ENCODE assay signal across 12 mouse cellular contexts in genomic region chr4:45600520-45600919, GRCm38 (mm10).
DNase-seq lines count a peak whose midpoint lies in the region; ATAC-seq lines count a peak whose summit lies in the region.
"Had no signal": no experiment of that assay in that cellular context is flagged by ENCODE, and none has a peak within 500 bp of the region (broad histone marks: within the 10 kb centered on the region; RNA-seq: fewer than 3 reads in every experiment).

No protein-coding gene starts in this region.

- no peak overlapping the region for H3K4me2 ChIP-seq in hindbrain, embryonic 12.5 days (replicated peaks)
- no peak overlapping the region for H3K4me2 ChIP-seq in hindbrain, embryonic 11.5 days (replicated peaks; ENCODE audit: low read depth, low read length)
- H3K4me2 ChIP-seq in forebrain, embryonic 15.5 days (replicated peaks): no peak overlapping the region
- H3K4me2 ChIP-seq in midbrain, embryonic 13.5 days (replicated peaks): no peak overlapping the region
- H3K4me2 ChIP-seq: heart, embryonic 13.5 days; liver, embryonic 15.5 days had no signal

- no peaks in the 10 kb centered on the region for H3K36me3 ChIP-seq in hindbrain, embryonic 12.5 days
- no peaks in the 10 kb centered on the region for H3K36me3 ChIP-seq in hindbrain, embryonic 11.5 days (ENCODE audit: control insufficient read depth, insufficient read depth, low read length)
- H3K36me3 ChIP-seq in forebrain, embryonic 15.5 days: no peaks in the 10 kb centered on the region
- no peaks in the 10 kb centered on the region for H3K36me3 ChIP-seq in midbrain, embryonic 13.5 days
- H3K36me3 ChIP-seq: heart, embryonic 13.5 days; liver, embryonic 15.5 days had no signal

- H3K4me1 ChIP-seq in hindbrain, embryonic 12.5 days: peaks cover 3% of the 10 kb centered on the region; the same call in 1 of the 2 replicates
- H3K4me1 ChIP-seq in hindbrain, embryonic 11.5 days (replicated peaks; ENCODE audit: control insufficient read depth, insufficient read depth, low read length): no peaks in the 10 kb centered on the region
- H3K4me1 ChIP-seq in forebrain, embryonic 15.5 days: no peaks in the 10 kb centered on the region; the same call in 1 of the 2 replicates
- peaks cover 15% of the 10 kb centered on the region for H3K4me1 ChIP-seq in midbrain, embryonic 13.5 days (replicated peaks)
- H3K4me1 ChIP-seq: heart, embryonic 13.5 days; liver, embryonic 15.5 days had no signal

- DNase-seq in hindbrain, embryonic 11.5 days (ENCODE audit: low spot score): no peak
- DNase-seq in lung, adult 18-20 months: no peak
- no peak for DNase-seq in adrenal gland, postnatal 36 days
- DNase-seq in cerebellum, postnatal 10 days: no peak
- DNase-seq: cerebellum, adult 9-11 months; gastrocnemius, postnatal 14 days; thymus, adult 18-20 months had no signal

- ATAC-seq in hindbrain, embryonic 12.5 days (ENCODE audit: low FRiP score): peak; percentile 48; the same call in 1 of the 2 replicates
- ATAC-seq in hindbrain, embryonic 11.5 days (ENCODE audit: low FRiP score): no peak
- no peak for ATAC-seq in forebrain, embryonic 15.5 days (replicated peaks)
- ATAC-seq in midbrain, embryonic 13.5 days: 0 out of 2 replicates have a peak, but pooled peaks have one; percentile 27

- H3K9me3 ChIP-seq in hindbrain, embryonic 12.5 days (replicated peaks): no peaks in the 10 kb centered on the region
- H3K9me3 ChIP-seq in hindbrain, embryonic 11.5 days (ENCODE audit: control insufficient read depth, low read length): no peaks in the 10 kb centered on the region
- H3K9me3 ChIP-seq in forebrain, embryonic 15.5 days: no peaks in the 10 kb centered on the region
- H3K9me3 ChIP-seq in midbrain, embryonic 13.5 days: no peaks in the 10 kb centered on the region
- H3K9me3 ChIP-seq: liver, embryonic 15.5 days had no signal

- H3K27me3 ChIP-seq in hindbrain, embryonic 12.5 days: 0 out of 2 replicates have a peak, but pooled peaks cover 3% of the 10 kb centered on the region
- no peaks in the 10 kb centered on the region for H3K27me3 ChIP-seq in hindbrain, embryonic 11.5 days (ENCODE audit: control insufficient read depth, insufficient read depth, low read length)
- no peaks in the 10 kb centered on the region for H3K27me3 ChIP-seq in forebrain, embryonic 15.5 days
- H3K27me3 ChIP-seq in midbrain, embryonic 13.5 days: peaks cover 12% of the 10 kb centered on the region

- no peak overlapping the region for H3K4me3 ChIP-seq in hindbrain, embryonic 12.5 days
- no peak overlapping the region for H3K4me3 ChIP-seq in hindbrain, embryonic 11.5 days (ENCODE audit: low read depth, low read length)
- no peak overlapping the region for H3K4me3 ChIP-seq in forebrain, embryonic 15.5 days
- no peak overlapping the region for H3K4me3 ChIP-seq in midbrain, embryonic 13.5 days (replicated peaks)
- H3K4me3 ChIP-seq: heart, embryonic 13.5 days; liver, embryonic 15.5 days had no signal

- 38% methylated on average over 9 of the region's 9 CpGs for WGBS in hindbrain, embryonic 12.5 days
- 39% methylated on average over 9 of the region's 9 CpGs for WGBS in hindbrain, embryonic 11.5 days
- 33% methylated on average over 9 of the region's 9 CpGs for WGBS in forebrain, embryonic 15.5 days
- WGBS in midbrain, embryonic 13.5 days: 28% methylated on average over 9 of the region's 9 CpGs

- 0 out of 2 replicates have a peak overlapping the region, but pooled peaks have one; percentile 35 for H3K27ac ChIP-seq in hindbrain, embryonic 12.5 days
- no peak overlapping the region for H3K27ac ChIP-seq in hindbrain, embryonic 11.5 days (ENCODE audit: low read depth, low read length)
- peak overlapping the region; percentile 43 for H3K27ac ChIP-seq in forebrain, embryonic 15.5 days (replicated peaks)
- H3K27ac ChIP-seq in midbrain, embryonic 13.5 days: 0 out of 2 replicates have a peak overlapping the region, but pooled peaks have one; percentile 1
- H3K27ac ChIP-seq: heart, embryonic 13.5 days; liver, embryonic 15.5 days had no signal

- no peak overlapping the region for H3K9ac ChIP-seq in hindbrain, embryonic 12.5 days
- no peak overlapping the region for H3K9ac ChIP-seq in hindbrain, embryonic 11.5 days (ENCODE audit: low read depth, low read length)
- no peak overlapping the region for H3K9ac ChIP-seq in forebrain, embryonic 15.5 days (replicated peaks)
- H3K9ac ChIP-seq in midbrain, embryonic 13.5 days (replicated peaks): no peak overlapping the region
- H3K9ac ChIP-seq: heart, embryonic 13.5 days; liver, embryonic 15.5 days had no signal

Comparison
In these comparisons a context has a peak if more than half of its experiments do, and no peak if none do; other contexts are left out.
1. ATAC-seq: peak in hindbrain, embryonic 12.5 days (single experiment) and midbrain, embryonic 13.5 days (single experiment); none in hindbrain, embryonic 11.5 days (single experiment) and forebrain, embryonic 15.5 days (single experiment).